Mouse (Mus musculus) G1E (cell line): ENCODE results near the gene Vwa5b2. TPM values are rescaled to one million over a fixed set of nuclear protein-coding genes. Genes with fewer than 3 reads are reported as not detected.

Source experiments
- ATAC-seq: 2 replicates; pipeline ENCODE4 v1.8.0; 2016; ENCODE audit warnings: mild to moderate bottlenecking; ENCODE audit not compliant: insufficient number of reproducible peaks, poor library complexity, low FRiP score, severe bottlenecking; ENCODE audit errors: extremely low read depth
- DNase-seq: peaks from one replicate; pipeline ENCODE4 v3.0.0; 2012; ENCODE audit warnings: low spot score
- H3K27me3 ChIP-seq: 2 replicates; pipeline ENCODE4 v1.6.1; 2012; ENCODE audit warnings: mild to moderate bottlenecking, low read length, inconsistent platforms; ENCODE audit not compliant: insufficient read depth
- H3K36me3 ChIP-seq: replicated peaks from 2 replicates; pipeline ENCODE3; 2012; ENCODE audit warnings: mild to moderate bottlenecking, inconsistent platforms
- H3K4me1 ChIP-seq: 2 replicates; pipeline ENCODE4 v1.6.1; 2012; ENCODE audit warnings: low read depth, low read length, inconsistent platforms, mixed read lengths; ENCODE audit not compliant: insufficient read depth
- H3K4me3 ChIP-seq: 2 replicates; pipeline ENCODE4 v1.5.1; 2012; ENCODE audit warnings: low read depth, mild to moderate bottlenecking, inconsistent platforms, low read length, moderate library complexity, mixed read lengths
- H3K9me3 ChIP-seq: replicated peaks from 2 replicates; pipeline ENCODE4 v1.6.1; 2012; ENCODE audit warnings: inconsistent platforms
- CTCF ChIP-seq: IDR thresholded peaks from 2 replicates; pipeline ENCODE4 v1.5.1; 2012; ENCODE audit warnings: low read depth, low read length, inconsistent platforms, mixed read lengths
- GATA1 ChIP-seq: IDR thresholded peaks from 2 replicates; pipeline ENCODE4 v1.6.1; 2012; ENCODE audit warnings: borderline replicate concordance, low read length, inconsistent platforms, mixed read lengths
- GATA2 ChIP-seq: IDR thresholded peaks from 2 replicates; pipeline ENCODE4 v1.6.1; 2012; ENCODE audit warnings: low read depth, low read length, inconsistent platforms, borderline replicate concordance
- POLR2AphosphoS5 ChIP-seq: IDR thresholded peaks from 2 replicates; pipeline ENCODE4 v1.6.1; 2012; ENCODE audit warnings: low read depth, low read length, inconsistent platforms; ENCODE audit not compliant: insufficient replicate concordance
- TAL1 ChIP-seq: conservative IDR thresholded peaks from 2 replicates; pipeline ENCODE4 v1.6.1; 2012; ENCODE audit warnings: low read depth, low read length, inconsistent platforms, mixed read lengths
- polyA plus RNA-seq: library from polyadenylated mRNA; stranded (reverse); fragments of >175 nt; gene quantifications from 2 replicates; pipeline ENCODE4 v1.2.3, GENCODE M21; 2012
- total RNA-seq, 2 experiments: library from RNA; stranded (forward) in 1 of 2; stranded (reverse) in 1 of 2; fragments of 200-1000 nt in 1 of 2; fragments of >200 nt in 1 of 2; fragmentation: Nextera tagmentation in 1 of 2; gene quantifications; 2 replicates each; pipeline ENCODE4 v1.2.3; 2014 to 2017

The Vwa5b2 gene
- total and polyA plus RNA-seq, 3 experiments: 0.02 TPM; not detected in 2

- Histone ChIP-seq H3K9me3 (no peaks in the 10 kb centered on the region), H3K4me1 (peaks cover 32% of the 10 kb centered on the region), H3K36me3 (peaks cover 31% of the 10 kb centered on the region), H3K4me3 (peak overlapping the region; percentile 76), H3K27me3 (peaks cover 48% of the 10 kb centered on the region)
- ATAC-seq (no peak), DNase-seq (no peak)
- TF ChIP-seq CTCF: no peak
- no peak for TF ChIP-seq GATA1
- no peak for TF ChIP-seq POLR2AphosphoS5
- TF ChIP-seq TAL1: no peak
- TF ChIP-seq GATA2: no peak
These were observed 31.5 kb downstream of the Vwa5b2 start for GRCm38 (mm10) chr16:20620751-20621190.

- ATAC-seq (no peak), DNase-seq (peak; percentile 59)
- Histone ChIP-seq H3K4me3 (peak within 1 kb of the TSS; percentile 76), H3K27me3 (peaks cover 50% of the 10 kb centered on the region), H3K36me3 (peaks cover 25% of the 10 kb centered on the region), H3K4me1 (peaks cover 32% of the 10 kb centered on the region), H3K9me3 (no peaks in the 10 kb centered on the region)
- TF ChIP-seq TAL1 (no peak), CTCF (no peak), POLR2AphosphoS5 (no peak)
These were observed 32.1 kb downstream of the Vwa5b2 start, which contains the start of gene Camk2n2 for GRCm38 (mm10) chr16:20621191-20621990. Gene Camk2n2, minus strand, starts transcription at chr16:20621287.

- ATAC-seq (peak; percentile 38; the same call in 1 of the 2 replicates), DNase-seq (peak; percentile 54)
- Histone ChIP-seq H3K36me3 (peaks cover 23% of the 10 kb centered on the region), H3K4me1 (peaks cover 32% of the 10 kb centered on the region), H3K27me3 (peaks cover 57% of the 10 kb centered on the region), H3K9me3 (no peaks in the 10 kb centered on the region), H3K4me3 (peak overlapping the region; percentile 76)
- TF ChIP-seq GATA1 (no peak), GATA2 (no peak), POLR2AphosphoS5 (no peak), CTCF (no peak)
These were observed 32.9 kb downstream of the Vwa5b2 start for GRCm38 (mm10) chr16:20621991-20622685.

GRCm38 (mm10) chr16:20623211-20623610 is 33.9 kb downstream of the Vwa5b2 start:
- peaks cover 32% of the 10 kb centered on the region for H3K4me1 ChIP-seq
- H3K27me3 ChIP-seq: peaks cover 57% of the 10 kb centered on the region
- ATAC-seq (no peak), DNase-seq (no peak)
- H3K9me3 ChIP-seq: no peaks in the 10 kb centered on the region
- H3K4me3 ChIP-seq: no peak overlapping the region
- TF ChIP-seq GATA2 (no peak), GATA1 (no peak), TAL1 (no peak), CTCF (no peak), POLR2AphosphoS5 (no peak)
- H3K36me3 ChIP-seq: peaks cover 14% of the 10 kb centered on the region

DNA sequence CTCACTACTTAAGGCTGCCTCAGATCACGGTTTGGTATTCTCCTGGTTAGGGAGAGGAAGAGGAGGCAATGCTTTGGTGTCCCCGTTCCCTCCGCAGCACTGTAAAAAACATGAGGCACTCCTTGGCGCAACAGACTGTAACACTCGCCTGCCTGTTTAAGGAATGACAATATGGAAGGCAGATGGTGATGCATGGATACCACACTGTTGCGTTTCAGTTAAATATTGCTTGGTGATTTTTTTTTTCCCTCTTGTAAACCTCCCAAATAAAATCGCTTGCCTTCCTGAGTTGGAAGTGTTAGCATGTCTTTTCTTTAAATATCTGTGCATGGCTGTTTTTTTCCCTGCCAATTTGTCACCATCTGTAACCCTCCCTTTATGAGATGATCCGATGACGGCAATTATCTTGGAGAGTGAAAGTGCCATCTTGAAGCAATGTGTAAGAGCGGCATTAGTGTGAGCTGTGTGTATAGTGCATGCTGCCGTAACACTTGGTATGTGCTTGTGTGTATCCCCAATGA is 39.7 kb downstream of the Vwa5b2 start:
- H3K4me1 ChIP-seq: peaks cover 3% of the 10 kb centered on the region; the same call in 1 of the 2 replicates
- H3K27me3 ChIP-seq: peaks cover 57% of the 10 kb centered on the region
- no peak for DNase-seq
- peaks cover 4% of the 10 kb centered on the region; the same call in 1 of the 2 replicates for H3K9me3 ChIP-seq
- H3K36me3 ChIP-seq: no peaks in the 10 kb centered on the region
- TF ChIP-seq CTCF: no peak
- no peak for TF ChIP-seq GATA2
- no peak for TF ChIP-seq GATA1
- no peak for TF ChIP-seq POLR2AphosphoS5
- TF ChIP-seq TAL1: no peak
- H3K4me3 ChIP-seq: no peak overlapping the region
- ATAC-seq: no peak
